Mouse (Mus musculus) MEL-GATA-1-ER (cell line): ENCODE measurements around the gene Mdm2.

Source experiments
- DNase-seq: peaks from one replicate; pipeline ENCODE4 v3.0.0-alpha.2; 2012; ENCODE audit warnings: low read depth; ENCODE audit errors: extremely low read depth

Gene Mdm2

DNA sequence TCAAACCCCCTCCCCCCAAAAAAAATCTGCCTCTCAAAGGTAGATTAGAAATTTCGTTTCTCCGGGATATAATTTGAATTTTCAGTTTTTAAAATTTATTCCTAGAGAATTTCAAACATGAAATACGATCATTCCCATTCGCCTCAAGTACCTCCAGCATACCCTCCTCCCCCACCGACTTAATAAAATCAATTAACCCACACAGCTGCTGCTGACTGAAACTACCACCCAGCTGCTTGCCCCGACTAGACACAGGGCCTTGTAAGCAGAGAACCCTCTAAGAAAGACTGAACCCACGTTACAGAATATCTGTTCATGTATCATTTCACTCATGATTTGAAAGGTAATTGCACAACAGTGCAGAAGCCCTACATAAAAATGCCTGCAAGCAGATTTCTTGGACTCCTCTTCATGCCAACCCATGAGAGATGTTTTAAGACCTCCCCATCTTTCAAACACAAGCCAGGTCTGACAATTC, 65.0 kb downstream of the Mdm2 start:
- DNase-seq: no peak

DNA sequence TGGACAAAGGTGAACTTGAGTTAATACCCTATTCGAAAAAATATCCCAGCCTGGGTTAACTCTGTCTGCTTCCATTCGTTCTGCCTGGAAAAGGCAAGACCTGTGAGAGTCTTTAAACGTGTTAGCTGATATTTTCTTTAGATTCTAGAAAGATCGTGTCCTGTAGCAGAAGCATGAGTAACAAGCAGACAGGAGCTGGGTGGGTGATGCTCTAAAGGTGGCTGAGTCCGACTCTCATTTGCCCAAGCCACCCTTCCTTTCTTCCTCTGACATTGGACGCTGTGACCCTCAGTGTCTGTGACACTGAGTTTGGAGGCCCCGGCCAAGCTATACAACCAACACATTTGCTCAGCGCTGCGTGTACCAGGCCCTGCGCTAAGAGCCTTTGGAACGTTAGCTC, 65.7 kb downstream of the Mdm2 start:
- DNase-seq: no peak

DNA sequence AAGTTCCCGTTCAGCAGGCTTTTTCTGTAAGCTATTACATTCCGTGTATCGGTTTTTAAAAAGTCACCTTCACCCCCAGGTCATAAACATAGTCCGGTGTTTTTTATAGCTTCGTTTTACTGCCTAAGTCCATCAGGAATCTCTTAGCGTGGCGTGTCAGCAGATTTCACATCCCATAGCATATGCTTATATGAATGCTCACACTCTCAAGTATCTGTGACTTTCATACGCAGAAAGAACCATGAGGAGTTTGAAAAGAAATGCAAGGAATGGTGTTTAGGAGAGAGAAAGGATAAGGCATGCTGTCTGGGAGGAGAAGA, 66.2 kb downstream of the Mdm2 start:
- DNase-seq: no peak

DNA sequence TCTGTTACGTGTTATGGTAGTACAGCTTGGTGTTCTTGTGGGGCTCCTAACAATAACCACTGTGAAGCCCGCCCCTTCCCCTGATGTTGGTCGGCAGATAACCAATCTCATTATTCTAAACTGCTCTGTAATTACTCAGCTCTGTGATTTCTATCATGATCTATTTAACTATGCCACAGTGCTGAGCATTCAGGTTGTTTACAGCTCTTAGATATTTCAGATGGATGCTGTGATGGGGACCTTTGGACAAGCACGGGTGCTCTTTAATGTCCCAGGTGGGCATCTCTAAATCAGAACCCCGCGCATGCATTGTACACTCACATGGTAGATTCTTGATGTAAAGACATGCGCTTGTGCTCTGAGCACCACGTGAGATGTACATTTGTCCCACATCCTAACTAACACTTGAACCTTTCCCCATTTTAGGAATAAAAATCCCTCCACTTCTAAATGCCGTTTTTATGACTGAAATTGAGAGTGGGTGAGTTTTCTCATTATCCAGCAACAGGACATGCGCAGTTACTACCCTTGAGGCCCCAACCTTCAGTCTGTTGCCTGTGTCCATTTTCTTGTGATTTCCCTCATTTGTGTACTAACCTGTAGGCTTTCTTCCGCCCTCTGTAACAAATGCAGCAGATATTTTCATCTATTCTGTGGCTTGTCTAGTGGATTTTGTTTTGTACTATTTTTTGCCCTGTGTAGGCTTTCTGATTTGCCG, 66.7 kb downstream of the Mdm2 start:
- DNase-seq: no peak

DNA sequence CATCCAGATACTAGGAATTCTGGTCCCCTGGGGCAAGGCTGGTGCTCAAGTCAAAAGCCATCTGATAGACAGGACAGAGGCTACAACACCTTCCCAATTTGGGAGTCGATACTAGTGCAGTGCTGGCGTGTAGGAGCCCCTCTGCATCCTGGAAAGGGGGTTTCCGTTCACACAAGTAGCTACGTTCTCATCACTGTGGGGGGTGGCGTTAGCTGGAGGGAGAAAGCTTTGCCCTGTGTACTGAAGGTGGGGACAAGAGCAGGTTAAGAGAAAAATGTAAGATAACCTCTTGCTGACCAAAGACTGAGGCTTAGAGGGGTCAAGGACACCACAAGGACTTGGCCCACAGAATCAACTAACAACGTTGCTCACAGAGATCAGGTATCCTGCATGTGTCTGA, 67.3 kb downstream of the Mdm2 start:
- DNase-seq: no peak

DNA sequence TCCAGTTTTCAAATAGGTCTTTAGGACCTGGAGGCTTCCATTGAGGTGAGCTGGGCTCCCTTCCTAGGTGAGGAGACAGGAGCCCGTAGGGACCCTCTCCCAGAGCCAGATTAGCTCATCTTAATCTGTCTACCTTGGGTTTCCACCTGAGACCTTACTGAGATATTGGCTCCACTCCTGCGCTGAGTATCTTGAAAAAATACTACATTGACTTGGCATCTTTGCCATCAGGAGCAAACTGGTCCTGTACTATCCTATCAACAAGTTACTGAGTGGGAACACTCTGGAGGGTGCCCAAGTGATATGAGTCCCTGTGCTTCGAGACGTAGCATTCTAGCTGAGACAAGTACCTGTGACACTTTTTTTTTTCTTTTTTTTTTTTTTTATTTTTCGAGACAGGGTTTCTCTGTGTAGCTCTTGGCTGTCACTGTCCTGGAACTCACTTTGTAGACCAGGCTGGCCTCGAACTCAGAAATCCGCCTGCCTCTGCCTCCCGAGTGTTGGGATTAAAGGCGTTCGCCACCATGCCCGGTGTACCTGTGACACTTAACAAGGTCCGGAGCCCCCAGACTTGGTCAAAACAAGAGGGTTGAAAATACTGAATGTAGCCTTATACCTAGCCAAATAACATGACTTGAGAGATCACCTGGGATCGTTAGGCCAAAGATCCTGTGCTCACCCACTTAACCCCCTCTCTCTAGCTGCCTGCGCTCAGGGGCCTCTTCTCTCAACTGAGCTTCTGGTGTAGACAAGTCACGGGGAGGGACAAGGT, 67.9 kb downstream of the Mdm2 start:
- no peak for DNase-seq

DNA sequence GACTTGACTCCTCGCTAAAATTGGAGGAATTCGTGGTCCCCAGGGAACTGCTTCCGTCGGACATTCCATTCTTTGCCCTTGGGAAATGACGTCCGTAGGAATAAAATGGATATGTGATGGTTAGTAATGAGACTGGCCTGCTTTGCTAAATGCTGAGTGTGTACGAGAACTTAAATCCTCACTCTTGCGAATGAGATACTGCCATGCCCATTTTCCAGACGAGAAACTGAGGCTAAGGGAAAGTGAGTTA, 68.4 kb downstream of the Mdm2 start:
- DNase-seq: no peak

DNA sequence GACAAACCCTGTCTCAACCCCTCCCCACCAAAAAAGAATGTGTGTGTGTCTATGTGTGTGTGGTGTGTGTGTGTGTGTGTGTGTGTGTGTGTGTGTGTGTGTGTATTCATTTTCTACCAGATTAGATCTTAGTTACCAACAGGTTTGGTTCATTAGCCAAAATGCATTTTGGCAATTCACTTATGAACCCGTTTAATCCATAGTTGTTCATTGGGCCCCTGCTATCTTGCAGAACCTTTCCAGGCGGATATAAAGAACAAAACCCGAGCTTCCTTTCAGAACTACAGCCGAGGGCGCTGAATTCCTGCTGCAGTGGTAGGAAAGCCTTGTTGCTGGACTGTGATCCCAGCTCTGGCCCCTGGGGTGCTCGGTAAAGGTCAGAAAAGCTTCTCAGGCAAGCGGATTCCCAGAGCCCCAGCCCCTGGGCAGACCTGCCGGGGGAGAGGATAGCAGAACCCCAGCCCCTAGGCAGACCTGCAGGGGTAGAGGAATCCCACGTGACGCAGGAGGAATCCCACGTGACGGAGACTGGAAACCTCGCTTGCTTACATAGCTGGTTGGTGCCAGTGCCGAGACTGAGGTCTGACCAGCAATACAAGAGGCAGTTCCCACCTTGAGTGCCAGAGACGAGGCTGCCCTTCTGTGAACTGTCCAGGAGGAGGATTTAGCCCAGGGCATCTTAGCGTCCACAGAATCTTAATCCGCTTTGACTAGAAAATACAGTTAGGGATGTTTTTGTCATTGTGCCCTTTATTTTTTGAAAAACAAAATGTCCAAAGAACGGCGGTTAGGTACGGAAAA, 69.0 kb downstream of the Mdm2 start:
- no peak for DNase-seq

DNA sequence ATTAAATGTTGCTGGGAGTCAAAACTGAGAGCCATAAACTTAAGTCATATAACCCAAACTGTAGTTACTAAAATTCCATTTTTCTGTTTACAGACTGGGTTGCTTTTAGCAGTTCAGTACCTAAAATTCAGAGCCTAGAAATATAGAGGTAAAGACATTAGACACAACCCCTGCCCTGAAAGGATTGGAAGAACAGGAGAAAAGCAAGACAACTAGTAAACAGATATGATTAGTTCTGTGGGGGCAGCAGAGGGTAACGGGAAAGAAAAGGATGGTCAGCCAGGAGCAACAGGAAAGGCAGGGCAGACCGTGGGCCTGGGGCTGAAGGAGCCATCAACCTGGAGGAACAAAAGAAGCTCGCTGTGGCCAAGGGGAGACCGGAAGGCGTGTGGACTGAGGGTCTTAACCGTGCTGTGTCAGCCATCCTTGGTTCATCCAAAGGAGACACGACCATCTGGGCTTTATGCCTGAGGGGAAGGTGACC, 69.9 kb downstream of the Mdm2 start:
- DNase-seq: no peak

DNA sequence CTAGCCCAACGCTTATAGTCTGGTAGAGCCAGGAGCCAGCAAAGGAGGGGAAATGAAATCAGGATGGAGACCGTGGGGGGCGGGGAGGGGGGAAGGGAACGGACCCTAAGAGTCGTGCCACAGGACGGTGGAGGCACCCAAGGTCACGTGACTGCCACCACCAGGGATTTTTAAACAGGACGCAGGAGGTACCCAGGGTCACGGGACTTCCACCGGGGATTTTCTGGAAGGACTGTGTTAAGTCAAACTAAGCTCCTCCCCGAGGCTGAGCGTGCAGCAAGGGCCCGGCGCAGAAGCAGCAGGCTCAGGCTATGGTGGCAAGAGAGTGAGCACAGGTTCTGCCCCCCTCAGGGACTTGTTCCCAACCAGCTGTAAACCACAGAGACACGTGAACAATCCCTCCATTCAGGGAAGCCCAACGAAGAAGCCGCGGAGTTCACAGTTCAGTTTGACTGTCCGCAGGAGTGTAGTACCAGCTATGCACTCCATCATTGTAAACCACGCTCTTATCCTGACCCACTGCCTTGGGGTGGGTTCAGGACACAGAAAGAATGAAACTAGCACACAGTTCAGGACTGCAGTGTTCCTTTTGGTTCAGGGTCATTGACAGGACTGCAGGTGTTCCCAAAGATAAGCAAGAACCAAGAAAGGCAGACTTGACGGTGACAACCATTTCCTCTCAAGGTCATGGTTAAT, 70.5 kb downstream of the Mdm2 start:
- DNase-seq: peak; percentile 32

DNA sequence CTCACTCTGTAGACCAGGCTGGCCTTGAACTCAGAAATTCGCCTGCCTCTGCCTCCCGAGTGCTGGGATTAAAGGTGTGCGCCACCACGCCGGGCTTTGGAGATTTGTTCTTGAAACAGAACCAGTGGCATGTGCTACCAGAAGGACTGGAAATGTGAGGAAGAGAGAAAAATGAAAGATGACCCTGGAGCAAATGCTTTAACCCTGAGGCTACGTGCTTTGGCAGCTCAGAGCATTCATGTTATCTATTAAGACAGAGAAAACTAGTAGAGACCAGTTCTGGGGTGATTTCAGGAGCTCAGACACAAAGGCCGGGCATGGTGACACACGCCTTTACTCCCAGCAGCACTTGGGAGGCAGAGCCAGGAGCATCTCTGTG, 71.3 kb downstream of the Mdm2 start:
- no peak for DNase-seq
